Mouse (Mus musculus) central nervous system, embryonic 14 days (tissue): ENCODE measurements around the gene Cst10. TPM values are rescaled to one million over a fixed set of nuclear protein-coding genes. Genes with fewer than 3 reads are reported as not detected.

Experiments used
- polyA plus RNA-seq: library from polyadenylated mRNA; depleted of rRNA; stranded (reverse); fragments of >200 nt; gene quantifications from 2 replicates; pipeline ENCODE4 v1.2.3, GENCODE M21; 2012; rRNA removed

The Cst10 gene
- not detected in 2 replicates for polyA plus RNA-seq

GRCm38 (mm10) chr2:149404757-149405156 lies at the start of gene Cst10:
Cst10 (plus strand) TSS chr2:149405057.

